Mouse (Mus musculus): ENCODE data around the gene Cfap73. TPM values are rescaled to one million over a fixed set of nuclear protein-coding genes. Genes with fewer than 3 reads are reported as not detected.

Gene Cfap73
- polyA plus RNA-seq, 1 experiment from 2014 or later: not detected

Other genes with a start within 250 kb of the Cfap73 start
- gene Lhx5, start 202.5 kb downstream of the Cfap73 start, polyA plus RNA-seq (2016; fragmentation: Nextera tagmentation; extraction: Ambion mirVana): 64.9 and 70.8 TPM in 2 replicates
- 7.0 TPM in 2 replicates for gene Sdsl, start 161.4 kb downstream of the Cfap73 start, polyA plus RNA-seq (2016; fragmentation: Nextera tagmentation; extraction: Ambion mirVana)
- not detected in 2 replicates for gene Sds, start 157.7 kb downstream of the Cfap73 start, polyA plus RNA-seq (2016; fragmentation: Nextera tagmentation; extraction: Ambion mirVana)
- gene Plbd2, start 130.6 kb downstream of the Cfap73 start, polyA plus RNA-seq (2016; fragmentation: Nextera tagmentation; extraction: Ambion mirVana): 44.7 and 46.2 TPM in 2 replicates
- 5.6 and 6.9 TPM in 2 replicates for gene Slc8b1, start 123.1 kb downstream of the Cfap73 start, polyA plus RNA-seq (2016; fragmentation: Nextera tagmentation; extraction: Ambion mirVana)
- 19.4 and 21.7 TPM in 2 replicates for gene Tpcn1, start 45.6 kb downstream of the Cfap73 start, polyA plus RNA-seq (2016; fragmentation: Nextera tagmentation; extraction: Ambion mirVana)
- 0.70 and 0.93 TPM in 2 replicates for gene Iqcd, start 45.2 kb downstream of the Cfap73 start, polyA plus RNA-seq (2016; fragmentation: Nextera tagmentation; extraction: Ambion mirVana)
- 19.1 and 20.1 TPM in 2 replicates for gene Rita1, start 21.6 kb downstream of the Cfap73 start, polyA plus RNA-seq (2016; fragmentation: Nextera tagmentation; extraction: Ambion mirVana)
- 57.8 and 58.3 TPM in 2 replicates for gene Ddx54, start 21.5 kb downstream of the Cfap73 start, polyA plus RNA-seq (2016; fragmentation: Nextera tagmentation; extraction: Ambion mirVana)
- gene Rasal1, start 14.6 kb upstream of the Cfap73 start, polyA plus RNA-seq (2016; fragmentation: Nextera tagmentation; extraction: Ambion mirVana): 0.15 and 0.33 TPM in 2 replicates
- 27.0 and 29.1 TPM in 2 replicates for gene Dtx1, start 77.7 kb upstream of the Cfap73 start, polyA plus RNA-seq (2016; fragmentation: Nextera tagmentation; extraction: Ambion mirVana)
- 0.09 and 0.19 TPM in 2 replicates for gene Oas2, start 115.6 kb upstream of the Cfap73 start, polyA plus RNA-seq (2016; fragmentation: Nextera tagmentation; extraction: Ambion mirVana)
- gene Oas3, start 143.4 kb upstream of the Cfap73 start, polyA plus RNA-seq (2016; fragmentation: Nextera tagmentation; extraction: Ambion mirVana): 0.23 and 0.47 TPM in 2 replicates
- gene Oas1e, start 161.3 kb upstream of the Cfap73 start, polyA plus RNA-seq (2016; fragmentation: Nextera tagmentation; extraction: Ambion mirVana): 0.24 TPM in 1 of 2 replicates, not detected in the other
- gene Oas1c, start 178.3 kb upstream of the Cfap73 start, polyA plus RNA-seq (2016; fragmentation: Nextera tagmentation; extraction: Ambion mirVana): 0.33 and 0.58 TPM in 2 replicates
- gene Oas1f, start 213.1 kb upstream of the Cfap73 start, polyA plus RNA-seq (2016; fragmentation: Nextera tagmentation; extraction: Ambion mirVana): not detected in 2 replicates
- not detected in 2 replicates for gene Oas1h, start 227.2 kb upstream of the Cfap73 start, polyA plus RNA-seq (2016; fragmentation: Nextera tagmentation; extraction: Ambion mirVana)